Mouse (Mus musculus) mouse trophoblast stem cell (cell line): ENCODE results near the gene Hinfp.
"Not testable (repeated sequence)": the region's sequence is repeated elsewhere in the genome, so short reads cannot be mapped to it uniquely, and the experiment has no call there.

Experiments used
- in situ Hi-C, 2 experiments: fragments of 300-500 bp; cut with MseI, MboI; formaldehyde crosslinking; loops; 2 replicates in 1 of 2; 3 replicates in 1 of 2; pipeline ENCODE4 v1.15.1; 2025

Hinfp gene

GRCm38 (mm10) chr9:44311136-44312134 is 6.0 kb upstream of the Hinfp start:
- in situ Hi-C loops, result no loop called here

GRCm38 (mm10) chr9:44310750-44311135 is 5.3 kb upstream of the Hinfp start:
- in situ Hi-C loops, result no loop called here

- in situ Hi-C loops, result no loop called here
These were observed 4.3 kb upstream of the Hinfp start for GRCm38 (mm10) chr9:44309756-44310155.

DNA sequence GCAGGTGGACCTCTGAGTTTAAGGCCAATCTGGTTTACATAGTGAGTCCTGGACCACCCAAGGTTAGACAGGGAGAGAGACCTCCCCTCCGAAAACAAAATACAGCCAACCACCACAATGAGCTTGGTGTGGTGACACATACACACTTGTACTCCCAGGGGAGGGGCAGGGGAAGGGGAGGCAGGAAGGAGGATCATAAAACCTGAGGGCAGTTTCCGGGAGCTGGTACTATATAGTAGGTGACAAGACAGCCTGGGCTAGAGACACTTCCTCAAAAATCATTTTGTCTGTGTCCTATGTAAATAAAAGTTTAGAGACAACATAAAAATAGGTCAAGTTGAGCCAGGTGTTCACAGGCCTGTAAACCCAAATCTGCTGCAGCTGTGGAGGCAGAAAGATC is 1.8 kb upstream of the Hinfp start:
- in situ Hi-C loops, result no loop called here

- in situ Hi-C loops, result no loop called here
These were observed 1.1 kb upstream of the Hinfp start for GRCm38 (mm10) chr9:44306532-44306931.

- in situ Hi-C loops, result not testable (repeated sequence)
These were observed 5.5 kb downstream of the Hinfp start for GRCm38 (mm10) chr9:44300001-44300400.

DNA sequence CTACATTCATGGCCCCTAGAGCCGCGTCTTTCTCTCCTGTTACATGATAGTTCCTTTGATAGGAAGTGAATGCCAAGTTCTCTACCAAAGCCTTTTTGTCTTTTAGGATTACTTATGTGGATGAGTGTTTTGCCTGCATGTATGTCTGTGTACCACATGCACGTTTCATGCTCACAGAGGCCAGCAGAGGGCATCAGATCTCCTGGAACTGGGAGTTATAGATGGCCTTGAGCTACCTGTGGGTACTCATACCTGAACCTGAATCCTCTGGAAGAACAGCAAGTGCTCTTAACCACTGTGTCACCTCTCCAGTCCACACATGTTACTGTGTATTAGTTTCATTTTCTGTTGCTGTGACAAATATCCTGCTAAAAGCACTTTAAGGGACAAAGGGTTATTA is 13.0 kb downstream of the Hinfp start:
- in situ Hi-C loops, result no loop called here

- in situ Hi-C loops, result no loop called here
These were observed 16.5 kb downstream of the Hinfp start for GRCm38 (mm10) chr9:44288959-44289291.

DNA sequence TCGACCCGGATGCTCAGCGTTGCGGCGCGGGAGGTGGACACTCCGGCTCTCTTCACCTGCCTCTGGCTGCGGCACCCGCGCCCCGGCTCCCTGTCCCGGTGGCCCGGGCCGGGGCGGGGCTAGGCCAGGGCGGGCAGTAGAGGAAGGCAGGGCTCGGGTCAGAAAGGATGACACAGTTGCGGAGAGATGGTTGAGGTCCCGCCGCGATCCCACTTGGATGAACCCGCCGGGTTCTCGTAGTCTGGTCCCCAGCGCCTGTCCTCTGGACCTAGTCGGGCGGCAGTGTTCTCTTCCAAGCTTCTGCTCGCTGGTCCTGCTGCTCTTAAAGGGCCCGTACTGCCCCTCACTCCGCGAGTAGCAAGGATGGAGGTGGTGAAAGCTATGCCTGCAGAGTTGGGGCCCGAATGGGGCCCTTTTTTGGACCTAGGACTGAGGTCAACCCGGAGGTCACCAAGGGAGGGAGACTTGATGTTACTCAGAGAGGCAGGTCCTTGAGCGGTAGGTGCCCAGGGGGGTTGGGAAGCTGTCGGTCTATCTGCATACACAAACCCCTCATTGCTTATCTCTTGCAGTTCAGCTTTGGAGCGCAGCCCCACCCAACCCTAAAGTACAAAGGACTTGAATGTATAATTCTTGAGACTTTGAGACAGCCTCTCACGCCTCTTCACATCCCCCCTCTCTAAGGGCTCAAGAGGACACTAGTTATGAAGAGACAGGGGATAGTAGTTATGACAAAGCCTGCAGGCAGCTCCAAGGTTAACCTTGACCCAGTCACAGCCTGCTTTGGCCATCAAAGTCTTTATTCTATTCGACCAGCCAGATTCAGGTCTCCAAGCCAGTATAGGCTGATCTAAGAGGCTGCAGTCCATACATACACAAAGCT is 17.2 kb downstream of the Hinfp start, which contains the start of gene Abcg4:
Gene Abcg4, minus strand, starts transcription at position 540 of the 883 bp plus-strand sequence.
- in situ Hi-C loops, result no loop called here

DNA sequence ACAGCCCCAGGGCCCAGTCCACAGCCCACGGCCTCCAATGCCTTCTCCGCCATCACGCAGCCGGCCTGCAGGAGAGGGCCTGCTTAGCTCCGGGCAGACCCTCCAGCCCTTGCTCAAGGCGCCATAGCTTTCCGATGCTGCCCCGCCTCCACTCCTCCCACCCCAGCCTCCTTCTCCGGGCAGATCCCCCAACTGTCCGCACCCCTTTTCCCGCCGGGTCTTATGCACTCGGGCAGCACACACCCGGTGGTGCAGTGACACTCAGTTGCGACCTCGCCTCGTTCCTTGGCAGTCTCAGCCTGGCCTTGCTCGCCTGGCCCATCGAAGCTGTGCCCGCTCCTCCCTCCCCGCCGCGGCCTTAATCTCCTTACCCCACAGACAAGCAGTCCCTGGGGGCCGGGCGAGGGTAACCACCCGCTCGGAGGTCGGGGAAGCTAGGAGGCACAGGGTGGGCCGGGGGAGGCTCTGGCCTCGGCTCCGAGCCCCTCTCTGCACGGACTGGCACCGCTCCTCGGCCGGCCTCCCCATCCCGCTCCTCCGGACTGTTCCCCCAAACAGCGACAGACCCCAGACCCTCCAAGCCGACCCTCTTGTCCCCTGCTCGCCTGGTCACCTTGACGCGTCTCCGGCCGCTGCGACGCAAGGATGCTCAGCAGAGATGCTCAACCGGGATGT is 17.9 kb downstream of the Hinfp start:
- in situ Hi-C loops, result no loop called here

GRCm38 (mm10) chr9:44287003-44287400 is 18.5 kb downstream of the Hinfp start:
- in situ Hi-C loops, result no loop called here

DNA sequence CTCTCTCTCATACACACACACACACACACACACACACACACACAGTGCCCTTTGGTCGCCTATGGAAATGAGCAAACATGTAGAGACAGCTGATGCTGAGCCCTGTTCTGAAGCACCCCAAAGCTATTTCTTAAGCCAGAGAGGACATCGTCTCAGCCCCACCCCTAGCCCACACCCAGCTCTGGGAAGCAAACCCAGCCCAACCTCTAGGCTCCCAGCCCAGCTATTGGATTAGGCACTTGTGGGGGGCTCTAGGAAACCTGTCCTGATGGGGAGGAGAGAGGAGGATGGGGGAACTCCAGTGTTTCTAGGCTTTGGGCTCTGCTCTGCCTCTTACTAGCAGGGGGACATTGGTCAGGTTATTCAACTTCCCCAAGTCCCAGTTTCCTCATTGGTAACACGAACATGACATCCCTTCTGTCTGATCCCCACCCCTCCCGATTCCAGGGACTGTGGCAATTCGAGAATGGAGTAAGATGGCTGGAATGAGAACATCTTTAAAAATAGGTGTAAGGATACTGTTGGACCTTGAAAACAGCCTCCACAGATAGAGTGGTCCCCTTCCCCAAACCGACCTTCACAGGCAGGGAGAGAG is 19.1 kb downstream of the Hinfp start:
- in situ Hi-C loops, result no loop called here

- in situ Hi-C loops, result no loop called here
These were observed 22.3 kb downstream of the Hinfp start for GRCm38 (mm10) chr9:44283183-44283582.

DNA sequence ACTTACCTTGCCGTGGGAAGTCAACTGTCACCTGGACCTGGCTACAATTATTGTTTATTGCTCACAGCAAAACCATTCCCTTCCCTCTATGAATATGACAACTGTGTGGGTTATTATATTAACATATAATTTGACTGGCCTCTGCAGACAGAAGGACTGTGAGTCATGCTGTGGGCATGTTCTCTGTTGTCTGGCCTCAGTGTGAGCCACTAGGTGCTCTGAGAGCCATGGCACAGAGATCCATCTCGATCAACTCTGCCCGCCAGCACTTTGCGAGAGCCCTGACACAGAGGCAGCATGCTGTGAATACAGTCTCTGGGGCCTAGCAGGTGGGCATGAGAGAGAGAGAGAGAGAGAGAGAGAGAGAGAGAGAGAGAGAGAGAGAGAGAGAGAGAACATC is 35.5 kb downstream of the Hinfp start:
- in situ Hi-C loops, result no loop called here

DNA sequence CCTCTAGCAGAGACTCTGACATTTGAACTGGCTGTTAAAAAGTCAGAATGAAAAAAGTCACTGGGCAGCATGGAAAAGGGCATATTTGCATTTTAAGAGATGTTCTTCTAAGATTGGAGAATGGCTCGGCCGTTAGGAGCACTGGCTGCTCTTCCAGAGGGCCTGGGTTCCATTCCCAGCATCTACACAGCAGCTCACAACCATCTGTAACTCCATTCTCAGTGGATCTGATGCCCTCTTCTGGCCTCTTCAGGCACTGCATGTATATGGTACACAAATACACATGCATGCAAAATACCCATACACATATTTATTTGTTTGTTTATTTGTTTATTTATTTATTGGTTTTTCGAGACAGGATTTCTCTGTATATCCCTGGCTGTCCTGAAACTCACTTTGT is 36.4 kb downstream of the Hinfp start:
- in situ Hi-C loops, result no loop called here

- in situ Hi-C loops, result no loop called here
These were observed 37.0 kb downstream of the Hinfp start, which contains the start of gene Nlrx1 for GRCm38 (mm10) chr9:44268432-44268831. Nlrx1 (minus strand) TSS chr9:44268599.

GRCm38 (mm10) chr9:44268027-44268360 is 37.5 kb downstream of the Hinfp start:
- in situ Hi-C loops, result no loop called here

DNA sequence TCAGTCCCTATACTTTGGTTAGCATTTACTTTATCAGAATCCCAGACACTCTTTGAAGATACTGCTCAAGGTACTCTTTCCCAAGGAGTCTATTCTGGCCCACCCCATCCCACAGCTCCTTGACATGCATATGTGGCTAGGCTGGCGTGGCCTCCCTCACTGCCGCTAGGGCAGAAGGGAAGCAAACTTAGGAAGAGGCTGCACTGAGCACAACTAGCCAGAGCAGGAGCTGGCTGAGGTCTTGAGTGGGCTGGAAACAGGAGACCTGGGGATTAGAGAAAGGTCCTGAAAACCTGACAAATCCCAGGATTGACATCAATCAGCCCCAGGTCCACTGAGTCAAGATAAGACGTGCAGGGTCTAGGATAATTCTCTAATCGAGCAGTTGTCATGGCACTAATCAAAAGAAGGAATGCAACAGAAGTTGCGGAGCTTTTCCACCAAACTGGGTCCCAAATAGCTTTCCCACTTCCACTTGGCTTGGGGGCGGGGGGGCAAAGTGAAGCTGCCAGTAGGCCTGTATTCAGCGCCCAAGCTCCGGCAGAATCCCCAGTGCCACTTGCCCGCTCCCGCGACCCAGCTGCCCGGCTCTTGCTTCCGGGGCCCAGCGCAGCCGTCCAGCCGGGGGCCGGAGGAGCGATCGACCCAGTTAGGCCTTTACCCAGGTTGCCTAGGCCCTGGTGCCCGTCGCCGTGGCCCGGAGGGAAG is 38.0 kb downstream of the Hinfp start:
- in situ Hi-C loops, result no loop called here

- in situ Hi-C loops, result no loop called here
These were observed 38.8 kb downstream of the Hinfp start for GRCm38 (mm10) chr9:44266478-44267226.

- in situ Hi-C loops, result no loop called here
These were observed 44.1 kb downstream of the Hinfp start for GRCm38 (mm10) chr9:44261388-44261787.
